Mouse (Mus musculus) embryonic fibroblast, embryonic 13.5 days (primary cell): ENCODE measurements at regions not wholly inside any gene's neighbourhood (a gene's known extent, or its start where the extent isn't known, plus 50 kb on each side); places are given as distances from the start of the nearest gene placed in this dataset.

Experiments used
- CTCF ChIP-seq: IDR thresholded peaks from 2 replicates; pipeline ENCODE4 v1.5.1; 2011; ENCODE audit warnings: mild to moderate bottlenecking, control low read depth, low read length, moderate library complexity, borderline replicate concordance; ENCODE audit not compliant: insufficient read depth
- POLR2A ChIP-seq: IDR thresholded peaks from 2 replicates; pipeline ENCODE4 v1.6.1; 2011; ENCODE audit warnings: low read depth, mild to moderate bottlenecking, control low read depth, low read length, moderate library complexity

DNA sequence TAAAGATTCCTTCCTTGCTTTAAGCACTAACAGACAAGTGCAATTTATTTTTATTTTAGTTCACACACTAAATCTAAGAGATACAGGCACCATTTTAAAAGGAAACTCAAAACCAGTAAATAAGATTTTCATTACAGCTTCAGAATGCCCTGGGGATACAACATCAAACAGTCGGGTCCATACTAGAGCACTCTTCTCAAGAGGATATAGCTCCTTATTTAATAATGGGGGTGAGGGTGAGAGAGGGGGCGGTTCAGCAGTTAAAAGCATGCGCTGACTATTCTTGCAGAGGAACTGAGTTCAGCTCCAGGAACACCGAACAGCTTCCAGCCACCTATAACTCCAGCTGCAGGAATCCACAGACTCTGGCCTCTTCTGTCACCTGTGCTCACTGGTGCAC lies 164.2 kb downstream of the Twistnb start:
- TF ChIP-seq POLR2A (no peak), CTCF (no peak)
